Mouse (Mus musculus): ENCODE data around the gene Ntm. TPM values are rescaled to one million over a fixed set of nuclear protein-coding genes. Genes with fewer than 3 reads are reported as not detected.

The Ntm gene
- total and polyA plus RNA-seq, 3 experiments: not detected

- H3K4me1 ChIP-seq (ENCODE audit: control insufficient read depth in 1 of 2, insufficient read depth in 2 of 2, low read length in 2 of 2): no peaks in the 10 kb centered on the region
- TF ChIP-seq ETS1 (IDR thresholded peaks at IDR 0.05; ENCODE audit: low read depth, low read length): no peak
- no peak for TF ChIP-seq TBP (IDR thresholded peaks at IDR 0.05; ENCODE audit: low read depth, low read length)
- no peak for TF ChIP-seq MEF2A (IDR thresholded peaks at IDR 0.05; ENCODE audit: extremely low read depth, insufficient replicate concordance, low read depth, low read length, poor library complexity, severe bottlenecking)
- no peak for TF ChIP-seq HCFC1 (IDR thresholded peaks at IDR 0.05; ENCODE audit: low read depth, low read length)
- TF ChIP-seq EP300 (IDR thresholded peaks at IDR 0.05; ENCODE audit: low read depth in 1 of 2, low read length in 2 of 2): no peak
- TF ChIP-seq ZKSCAN1 (IDR thresholded peaks at IDR 0.05; ENCODE audit: low read depth, low read length): no peak
- no peak for TF ChIP-seq MYB (IDR thresholded peaks at IDR 0.05; ENCODE audit: low read depth, low read length)
- no peak overlapping the region for H3K9ac ChIP-seq (ENCODE audit: control insufficient read depth, low read depth, low read length, poor library complexity, severe bottlenecking)
- H3K27me3 ChIP-seq (ENCODE audit: control insufficient read depth in 1 of 2, insufficient read depth in 2 of 2, low read length in 2 of 2): no peaks in the 10 kb centered on the region
- no peak overlapping the region for H3K27ac ChIP-seq (ENCODE audit: control insufficient read depth, low read depth, low read length)
- no peaks in the 10 kb centered on the region for H3K79me2 ChIP-seq (ENCODE audit: control insufficient read depth, insufficient read depth, low read length, poor library complexity)
- no peak for DNase-seq (ENCODE audit: low read depth, low spot score)
- H3K9me3 ChIP-seq (replicated peaks; ENCODE audit: insufficient read depth, low read length): no peaks in the 10 kb centered on the region
- H3K36me3 ChIP-seq (ENCODE audit: control insufficient read depth in 1 of 2, insufficient read depth in 2 of 2, low read length in 2 of 2): no peaks in the 10 kb centered on the region
- H3K4me3 ChIP-seq (ENCODE audit: control insufficient read depth in 1 of 2, insufficient read depth in 1 of 2, low read depth in 2 of 2, low read length in 2 of 2): no peak overlapping the region
Observed at GRCm38 (mm10) chr9:29451232-29451631, 511.7 kb downstream of the Ntm start.

GRCm38 (mm10) chr9:29444001-29444400 is 518.9 kb downstream of the Ntm start:
- Histone ChIP-seq H3K4me1 (ENCODE audit: control insufficient read depth in 1 of 2, insufficient read depth in 2 of 2, low read length in 2 of 2) (no peaks in the 10 kb centered on the region), H3K79me2 (ENCODE audit: control insufficient read depth, insufficient read depth, low read length, poor library complexity) (no peaks in the 10 kb centered on the region), H3K4me3 (ENCODE audit: control insufficient read depth in 1 of 2, insufficient read depth in 1 of 2, low read depth in 2 of 2, low read length in 2 of 2) (no peak overlapping the region), H3K9ac (ENCODE audit: control insufficient read depth, low read depth, low read length, poor library complexity, severe bottlenecking) (no peak overlapping the region), H3K27ac (ENCODE audit: control insufficient read depth, low read depth, low read length) (no peak overlapping the region), H3K27me3 (ENCODE audit: control insufficient read depth in 1 of 2, insufficient read depth in 2 of 2, low read length in 2 of 2) (no peaks in the 10 kb centered on the region), H3K36me3 (ENCODE audit: control insufficient read depth in 1 of 2, insufficient read depth in 2 of 2, low read length in 2 of 2) (no peaks in the 10 kb centered on the region), H3K9me3 (replicated peaks; ENCODE audit: insufficient read depth, low read length) (no peaks in the 10 kb centered on the region)
- DNase-seq (ENCODE audit: low read depth, low spot score): no peak
- no peak for TF ChIP-seq POLR2AphosphoS2 (IDR thresholded peaks at IDR 0.05; ENCODE audit: low read length)
- TF ChIP-seq NELFE (IDR thresholded peaks at IDR 0.05; ENCODE audit: low read depth, low read length): no peak
- no peak for TF ChIP-seq CHD1 (IDR thresholded peaks at IDR 0.05; ENCODE audit: low read depth, low read length)
- no peak for TF ChIP-seq MAZ (IDR thresholded peaks at IDR 0.05; ENCODE audit: low read depth, low read length)
- TF ChIP-seq ETS1 (IDR thresholded peaks at IDR 0.05; ENCODE audit: low read depth, low read length): no peak
- no peak for TF ChIP-seq NRF1 (IDR thresholded peaks at IDR 0.05; ENCODE audit: insufficient read depth, low read depth, low read length, poor library complexity, severe bottlenecking)
- no peak for TF ChIP-seq TAL1 (IDR thresholded peaks at IDR 0.05; ENCODE audit: low read length)
- no peak for TF ChIP-seq KAT2A (conservative IDR thresholded peaks at IDR 0.05; ENCODE audit: low read depth, low read length)
- TF ChIP-seq ZMIZ1 (IDR thresholded peaks at IDR 0.05; ENCODE audit: low read depth, low read length): no peak
- TF ChIP-seq CTCF (IDR thresholded peaks at IDR 0.05 in 2 of 3, conservative IDR thresholded peaks at IDR 0.05 in 1 of 3; ENCODE audit: control insufficient read depth in 1 of 3, insufficient read depth in 1 of 3, low read depth in 2 of 3, low read length in 3 of 3, poor library complexity in 1 of 3, severe bottlenecking in 1 of 3): no peak
- no peak for TF ChIP-seq POLR2AphosphoS5 (IDR thresholded peaks at IDR 0.05; ENCODE audit: borderline replicate concordance, low read depth, low read length)

All from MEL (cell line).